Comparison of ENCODE assay signal across 11 mouse cellular contexts in genomic region chr11:96251480-96252031, GRCm38 (mm10). TPM values are rescaled to one million over a fixed set of nuclear protein-coding genes. Genes with fewer than 3 reads are reported as not detected.
DNase-seq lines count a peak whose midpoint lies in the region; ATAC-seq and TF ChIP-seq lines count a peak whose summit lies in the region.
"Had no signal": no experiment of that assay in that cellular context is flagged by ENCODE, and none has a peak within 500 bp of the region (broad histone marks: within the 10 kb centered on the region; RNA-seq: fewer than 3 reads in every experiment).

No protein-coding gene starts in this region.

- no peak for TF ChIP-seq POLR2A in lung, adult 2 months (IDR thresholded peaks at IDR 0.05; ENCODE audit: borderline replicate concordance, extremely low read depth, low read depth, low read length)

- no peak for ATAC-seq in lung, embryonic 14.5 days (ENCODE audit: insufficient read depth)
- ATAC-seq in kidney, embryonic 15.5 days (replicated peaks; ENCODE audit: low FRiP score) = peak; percentile 57
- ATAC-seq in neural tube, embryonic 15.5 days (ENCODE audit: low FRiP score) = peak; percentile 77
- no peak for ATAC-seq in cerebellum, adult (ENCODE audit: insufficient number of reproducible peaks, low FRiP score, low TSS enrichment)
- ATAC-seq in forebrain, postnatal 0 days = no peak

- H3K27ac ChIP-seq in lung, embryonic 14.5 days (ENCODE audit: low read depth) = no peak overlapping the region
- H3K27ac ChIP-seq in kidney, embryonic 15.5 days = peak overlapping the region; percentile 95
- H3K27ac ChIP-seq in neural tube, embryonic 15.5 days (replicated peaks) = peak overlapping the region; percentile 87
- H3K27ac ChIP-seq in forebrain, postnatal 0 days (ENCODE audit: low read depth, low read length) = no peak overlapping the region
- H3K27ac ChIP-seq: hindbrain, embryonic 10.5 days had no signal

- H3K27me3 ChIP-seq in lung, embryonic 14.5 days (ENCODE audit: insufficient read depth, low read length) = peaks cover 73% of the 10 kb centered on the region
- H3K27me3 ChIP-seq in kidney, embryonic 15.5 days = 0 out of 2 replicates have a peak, but pooled peaks cover 3% of the 10 kb centered on the region
- H3K27me3 ChIP-seq in neural tube, embryonic 15.5 days (replicated peaks) = peaks cover 18% of the 10 kb centered on the region; the same call in 1 of the 2 replicates
- H3K27me3 ChIP-seq in forebrain, postnatal 0 days (ENCODE audit: insufficient read depth, low read length) = peaks cover 79% of the 10 kb centered on the region

- peak overlapping the region; percentile 20; the same call in 1 of the 2 replicates for H3K4me2 ChIP-seq in lung, embryonic 14.5 days
- peak overlapping the region; percentile 67 for H3K4me2 ChIP-seq in kidney, embryonic 15.5 days
- peak overlapping the region; percentile 61 for H3K4me2 ChIP-seq in neural tube, embryonic 15.5 days
- H3K4me2 ChIP-seq in forebrain, postnatal 0 days (ENCODE audit: low read depth) = no peak overlapping the region

- no peak for TF ChIP-seq CTCF in lung, embryonic 14.5 days (IDR thresholded peaks at IDR 0.05; ENCODE audit: low read depth)
- no peak for TF ChIP-seq CTCF in lung, adult 2 months (IDR thresholded peaks at IDR 0.05; ENCODE audit: insufficient read depth, low read length)
- TF ChIP-seq CTCF in forebrain, postnatal 0 days (IDR thresholded peaks at IDR 0.05; ENCODE audit: low read depth) = no peak

- H3K9ac ChIP-seq in lung, embryonic 14.5 days = no peak overlapping the region
- peak overlapping the region; percentile 88 for H3K9ac ChIP-seq in kidney, embryonic 15.5 days
- H3K9ac ChIP-seq in neural tube, embryonic 15.5 days (replicated peaks) = peak overlapping the region; percentile 62
- H3K9ac ChIP-seq in forebrain, postnatal 0 days = no peak overlapping the region

- DNase-seq in lung, embryonic 14.5 days = no peak
- DNase-seq in lung, adult 2 months = no peak
- DNase-seq in adrenal gland, postnatal 36 days = peak; percentile 51 to 65
- DNase-seq in forebrain, postnatal 0 days = no peak
- DNase-seq in spleen, postnatal 4 days (ENCODE audit: low spot score in 2 of 2) = no peak

- no peaks in the 10 kb centered on the region for H3K36me3 ChIP-seq in lung, embryonic 14.5 days (ENCODE audit: insufficient read depth)
- H3K36me3 ChIP-seq in kidney, embryonic 15.5 days = no peaks in the 10 kb centered on the region
- H3K36me3 ChIP-seq in neural tube, embryonic 15.5 days = no peaks in the 10 kb centered on the region
- no peaks in the 10 kb centered on the region for H3K36me3 ChIP-seq in forebrain, postnatal 0 days (ENCODE audit: insufficient read depth)
- H3K36me3 ChIP-seq: hindbrain, embryonic 10.5 days had no signal

- peak overlapping the region; percentile 16 for H3K4me3 ChIP-seq in lung, embryonic 14.5 days (ENCODE audit: low read depth, low read length)
- H3K4me3 ChIP-seq in lung, adult 2 months (replicated peaks; ENCODE audit: extremely low read depth, low read depth, low read length) = no peak overlapping the region
- H3K4me3 ChIP-seq in kidney, embryonic 15.5 days (replicated peaks) = peak overlapping the region; percentile 80
- peak overlapping the region; percentile 54 for H3K4me3 ChIP-seq in neural tube, embryonic 15.5 days (replicated peaks)
- H3K4me3 ChIP-seq in forebrain, postnatal 0 days (ENCODE audit: low read depth, low read length) = no peak overlapping the region
- H3K4me3 ChIP-seq: hindbrain, embryonic 10.5 days had no signal

- H3K9me3 ChIP-seq in lung, embryonic 14.5 days (ENCODE audit: low read depth, low read length) = no peaks in the 10 kb centered on the region
- H3K9me3 ChIP-seq in kidney, embryonic 15.5 days (replicated peaks) = no peaks in the 10 kb centered on the region
- no peaks in the 10 kb centered on the region for H3K9me3 ChIP-seq in neural tube, embryonic 15.5 days (replicated peaks)
- no peaks in the 10 kb centered on the region for H3K9me3 ChIP-seq in forebrain, postnatal 0 days (ENCODE audit: low read length)
- H3K9me3 ChIP-seq: hindbrain, embryonic 10.5 days had no signal

- no peaks in the 10 kb centered on the region for H3K4me1 ChIP-seq in lung, embryonic 14.5 days (ENCODE audit: insufficient read depth)
- H3K4me1 ChIP-seq in lung, adult 2 months (ENCODE audit: control insufficient read depth, insufficient read depth, low read length) = no peaks in the 10 kb centered on the region
- peaks cover 52% of the 10 kb centered on the region for H3K4me1 ChIP-seq in kidney, embryonic 15.5 days
- H3K4me1 ChIP-seq in neural tube, embryonic 15.5 days = peaks cover 46% of the 10 kb centered on the region
- H3K4me1 ChIP-seq in forebrain, postnatal 0 days (ENCODE audit: insufficient read depth) = no peaks in the 10 kb centered on the region
- H3K4me1 ChIP-seq: hindbrain, embryonic 10.5 days had no signal

- 1% methylated on average over 46 of the region's 46 CpGs for WGBS in lung, embryonic 14.5 days
- WGBS in lung, adult 2 months = 1% methylated on average over 46 of the region's 46 CpGs
- WGBS in kidney, embryonic 15.5 days = 1% methylated on average over 46 of the region's 46 CpGs
- WGBS in neural tube, embryonic 15.5 days = under 1% methylated on average over 46 of the region's 46 CpGs
- WGBS in forebrain, postnatal 0 days = 3% methylated on average over 42 of the region's 46 CpGs

RNA-seq across cellular contexts. Expression of gene Hoxb9, which starts 19.7 kb away (rescaled TPM):
- polyA plus RNA-seq in lung, embryonic 14.5 days (2014; fragmentation: Nextera tagmentation; extraction: Ambion mirVana) = 0.08 and 0.22 TPM in 2 replicates
- 0.14 TPM in 1 of 2 replicates, not detected in the other for polyA plus RNA-seq in lung, adult 2 months (2012; rRNA removed)
- 100 to 1,000 TPM; 225 to 357 TPM for total RNA-seq in adrenal gland, postnatal 36 days (2021)
- 22.3 and 27.2 TPM in 2 replicates for polyA plus RNA-seq in kidney, embryonic 15.5 days (2015; fragmentation: Nextera tagmentation; extraction: Ambion mirVana)
- 55.7 and 57.5 TPM in 2 replicates for polyA plus RNA-seq in neural tube, embryonic 15.5 days (2015; fragmentation: Nextera tagmentation; extraction: Ambion mirVana)
- not detected in 2 replicates for total RNA-seq in forebrain, postnatal 0 days (2014; rRNA removed)
- not detected in 2 replicates for polyA plus RNA-seq in forebrain, postnatal 0 days (2015; fragmentation: Nextera tagmentation; extraction: Ambion mirVana)
- total RNA-seq: CH12.LX; left cerebral cortex, postnatal 36 days had no signal
- polyA plus RNA-seq: hindbrain, embryonic 10.5 days had no signal

RNA-seq across cellular contexts. Expression of gene Hoxb8, which starts 30.1 kb away (rescaled TPM):
- polyA plus RNA-seq in lung, embryonic 14.5 days (2014; fragmentation: Nextera tagmentation; extraction: Ambion mirVana) = 0.99 and 1.4 TPM in 2 replicates
- 0.18 and 0.44 TPM in 2 replicates for polyA plus RNA-seq in lung, adult 2 months (2012; rRNA removed)
- 10 to 100 TPM; 59.4 to 80.5 TPM for total RNA-seq in adrenal gland, postnatal 36 days (2021)
- 8.9 and 9.8 TPM in 2 replicates for polyA plus RNA-seq in kidney, embryonic 15.5 days (2015; fragmentation: Nextera tagmentation; extraction: Ambion mirVana)
- polyA plus RNA-seq in neural tube, embryonic 15.5 days (2015; fragmentation: Nextera tagmentation; extraction: Ambion mirVana) = 63.1 and 71.8 TPM in 2 replicates
- total RNA-seq in forebrain, postnatal 0 days (2014; rRNA removed) = not detected in 2 replicates
- polyA plus RNA-seq in forebrain, postnatal 0 days (2015; fragmentation: Nextera tagmentation; extraction: Ambion mirVana) = not detected in 2 replicates
- total RNA-seq: CH12.LX; left cerebral cortex, postnatal 36 days had no signal

RNA-seq across cellular contexts. Expression of gene Hoxb7, which starts 34.9 kb away (rescaled TPM):
- polyA plus RNA-seq in lung, embryonic 14.5 days (2014; fragmentation: Nextera tagmentation; extraction: Ambion mirVana) = 2.1 and 3.5 TPM in 2 replicates
- 0.52 and 1.1 TPM in 2 replicates for polyA plus RNA-seq in lung, adult 2 months (2012; rRNA removed)
- 10 to 100 TPM; 35.5 to 49.8 TPM for total RNA-seq in adrenal gland, postnatal 36 days (2021)
- 58.5 and 62.7 TPM in 2 replicates for polyA plus RNA-seq in kidney, embryonic 15.5 days (2015; fragmentation: Nextera tagmentation; extraction: Ambion mirVana)
- 101 and 115 TPM in 2 replicates for polyA plus RNA-seq in neural tube, embryonic 15.5 days (2015; fragmentation: Nextera tagmentation; extraction: Ambion mirVana)
- total RNA-seq in forebrain, postnatal 0 days (2014; rRNA removed) = not detected in 2 replicates
- polyA plus RNA-seq in forebrain, postnatal 0 days (2015; fragmentation: Nextera tagmentation; extraction: Ambion mirVana) = not detected in 2 replicates
- total RNA-seq: CH12.LX; left cerebral cortex, postnatal 36 days had no signal
- polyA plus RNA-seq: hindbrain, embryonic 10.5 days had no signal

RNA-seq across cellular contexts. Expression of gene Hoxb6, which starts 40.7 kb away (rescaled TPM):
- polyA plus RNA-seq in lung, embryonic 14.5 days (2014; fragmentation: Nextera tagmentation; extraction: Ambion mirVana) = 19.7 and 24.4 TPM in 2 replicates
- 8.1 and 8.2 TPM in 2 replicates for polyA plus RNA-seq in lung, adult 2 months (2012; rRNA removed)
- 10 to 100 TPM; 43.9 to 62.2 TPM for total RNA-seq in adrenal gland, postnatal 36 days (2021)
- 47.1 and 49.1 TPM in 2 replicates for polyA plus RNA-seq in kidney, embryonic 15.5 days (2015; fragmentation: Nextera tagmentation; extraction: Ambion mirVana)
- polyA plus RNA-seq in neural tube, embryonic 15.5 days (2015; fragmentation: Nextera tagmentation; extraction: Ambion mirVana) = 109 and 135 TPM in 2 replicates
- not detected in 2 replicates for total RNA-seq in forebrain, postnatal 0 days (2014; rRNA removed)
- polyA plus RNA-seq in forebrain, postnatal 0 days (2015; fragmentation: Nextera tagmentation; extraction: Ambion mirVana) = not detected in 2 replicates
- total RNA-seq: left cerebral cortex, postnatal 36 days had no signal

RNA-seq across cellular contexts. Expression of gene Hoxb5, which starts 51.6 kb away (rescaled TPM):
- 65.9 and 76.1 TPM in 2 replicates for polyA plus RNA-seq in lung, embryonic 14.5 days (2014; fragmentation: Nextera tagmentation; extraction: Ambion mirVana)
- polyA plus RNA-seq in lung, adult 2 months (2012; rRNA removed) = 12.1 and 15.6 TPM in 2 replicates
- total RNA-seq in adrenal gland, postnatal 36 days (2021) = 10 to 100 TPM; 16.1 to 27.0 TPM
- polyA plus RNA-seq in kidney, embryonic 15.5 days (2015; fragmentation: Nextera tagmentation; extraction: Ambion mirVana) = 18.8 and 20.2 TPM in 2 replicates
- 39.5 and 106 TPM in 2 replicates for polyA plus RNA-seq in neural tube, embryonic 15.5 days (2015; fragmentation: Nextera tagmentation; extraction: Ambion mirVana)
- not detected in 2 replicates for total RNA-seq in forebrain, postnatal 0 days (2014; rRNA removed)
- not detected in 2 replicates for polyA plus RNA-seq in forebrain, postnatal 0 days (2015; fragmentation: Nextera tagmentation; extraction: Ambion mirVana)
- total RNA-seq: left cerebral cortex, postnatal 36 days had no signal

Comparison
In these comparisons a context has a peak if more than half of its experiments do, and no peak if none do; other contexts are left out.
1. H3K4me3 ChIP-seq: peak in lung, embryonic 14.5 days (single experiment), kidney, embryonic 15.5 days (single experiment) and neural tube, embryonic 15.5 days (single experiment); none in lung, adult 2 months (single experiment) and forebrain, postnatal 0 days (single experiment).
2. ATAC-seq: peak in kidney, embryonic 15.5 days (single experiment) and neural tube, embryonic 15.5 days (single experiment); none in lung, embryonic 14.5 days (single experiment), cerebellum, adult (single experiment) and forebrain, postnatal 0 days (single experiment).
3. DNase-seq: peak in adrenal gland, postnatal 36 days (2 of 2); none in lung, embryonic 14.5 days (single experiment), lung, adult 2 months (single experiment), forebrain, postnatal 0 days (single experiment) and spleen, postnatal 4 days (0 of 2).
4. H3K27ac ChIP-seq: peak in kidney, embryonic 15.5 days (single experiment) and neural tube, embryonic 15.5 days (single experiment); none in lung, embryonic 14.5 days (single experiment) and forebrain, postnatal 0 days (single experiment).
5. H3K9ac ChIP-seq: peak in kidney, embryonic 15.5 days (single experiment) and neural tube, embryonic 15.5 days (single experiment); none in lung, embryonic 14.5 days (single experiment) and forebrain, postnatal 0 days (single experiment).
6. RNA of gene Hoxb9, which starts 19.7 kb away (polyA plus RNA-seq): 55.7 to 57.5 TPM in neural tube, embryonic 15.5 days and 22.3 to 27.2 TPM in kidney, embryonic 15.5 days; 0.08 to 0.22 TPM in lung, embryonic 14.5 days, 0.14 TPM in lung, adult 2 months and not detected in forebrain, postnatal 0 days; every median in the first group is over 10 times any median in the second.
7. RNA of gene Hoxb7, which starts 34.9 kb away (polyA plus RNA-seq): 101 to 115 TPM in neural tube, embryonic 15.5 days and 58.5 to 62.7 TPM in kidney, embryonic 15.5 days; 2.1 to 3.5 TPM in lung, embryonic 14.5 days, 0.52 to 1.1 TPM in lung, adult 2 months and not detected in forebrain, postnatal 0 days; every median in the first group is over 10 times any median in the second.